Mouse (Mus musculus) cerebellum, adult 18-20 months (tissue): ENCODE data around the gene Ctnnbip1.

ENCODE experiments used
- DNase-seq, 2 experiments: peaks; one replicate each; pipeline ENCODE4 v3.0.0; 2021

Gene Ctnnbip1

DNA sequence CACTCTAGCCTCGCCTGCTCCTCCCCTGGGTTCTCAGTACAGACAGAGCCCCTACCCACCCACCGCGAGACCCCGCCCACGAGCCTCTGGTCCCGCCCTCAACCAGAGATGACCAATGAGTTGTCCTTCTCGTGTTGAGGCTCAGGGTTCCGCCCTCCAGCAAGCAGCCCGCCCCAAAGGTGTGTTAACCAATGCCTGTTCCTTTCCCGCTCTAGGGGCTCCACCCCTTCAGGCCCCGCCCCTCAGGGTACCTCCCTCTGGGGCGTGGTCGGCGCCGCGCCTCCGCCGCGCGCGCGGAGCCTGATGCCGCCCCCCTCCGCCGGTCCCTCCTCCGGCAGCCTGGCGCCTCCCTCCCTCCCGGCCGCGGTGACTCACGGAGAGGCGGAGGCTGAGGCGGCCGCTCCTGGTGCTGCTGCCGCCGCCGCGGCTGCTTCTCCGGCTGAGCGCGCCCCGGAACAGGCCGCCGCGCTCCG lies at the start of gene Ctnnbip1:
Gene Ctnnbip1, plus strand, starts transcription at position 369 of the 473 bp plus-strand sequence.
- DNase-seq = peak; percentile 98

DNA sequence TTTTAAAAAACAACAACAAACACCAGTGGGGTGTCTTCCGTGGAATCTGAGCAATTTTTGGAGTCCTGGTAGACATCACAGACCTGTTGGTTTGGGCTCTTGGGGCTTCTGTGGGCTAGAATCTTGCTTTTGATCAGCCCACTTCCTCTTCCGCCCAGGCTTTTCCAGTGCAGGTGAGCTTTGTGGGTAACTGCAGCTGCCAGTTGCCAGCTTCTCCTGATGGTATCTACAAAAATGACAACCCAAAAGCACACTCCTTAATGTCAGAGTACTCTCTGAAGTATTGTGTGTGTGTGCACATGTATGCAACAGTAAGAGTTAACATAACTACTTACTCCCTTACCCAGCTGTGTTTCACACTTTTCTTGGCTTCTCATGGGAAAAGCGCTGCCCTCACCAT lies 48.5 kb upstream of the Ctnnbip1 start:
- DNase-seq = no peak

DNA sequence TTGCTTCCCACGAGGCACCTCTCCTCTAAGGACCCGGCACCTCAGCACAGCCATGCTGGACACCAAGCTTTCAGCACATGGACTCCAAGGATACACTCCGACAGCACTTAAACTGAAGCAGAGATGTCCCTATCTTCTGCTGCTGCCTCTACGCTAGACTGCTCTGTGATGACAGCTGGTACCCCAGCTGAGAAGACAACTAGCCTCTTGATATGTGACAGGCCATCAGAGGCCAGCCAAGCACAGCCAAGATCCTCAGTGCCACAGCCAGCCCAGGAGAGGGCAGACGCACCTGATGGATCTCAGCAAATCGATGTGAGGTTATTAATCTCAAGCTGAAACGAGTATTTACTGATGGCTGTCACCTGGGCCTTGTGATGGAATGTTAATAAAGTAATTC lies 42.9 kb upstream of the Ctnnbip1 start:
- DNase-seq = no peak

DNA sequence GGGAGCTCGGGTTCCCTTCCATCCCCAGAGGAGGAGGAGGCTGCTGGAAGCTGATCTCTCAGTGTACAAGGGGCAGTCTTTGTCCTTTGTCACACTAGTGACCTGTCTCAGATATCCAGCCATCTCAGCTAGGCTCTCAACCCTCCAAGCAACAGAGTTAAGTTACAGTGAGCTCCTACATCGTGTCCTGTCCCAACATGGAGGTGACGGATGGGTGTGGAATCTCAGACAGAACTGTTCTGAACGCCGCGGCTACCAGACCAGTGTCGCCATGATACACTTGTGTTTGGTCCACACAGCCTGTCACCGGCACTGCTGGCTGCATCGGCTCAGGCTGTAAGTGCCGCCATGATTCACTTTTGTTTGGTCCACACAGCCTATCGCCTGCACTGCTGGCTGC lies 41.0 kb upstream of the Ctnnbip1 start, which contains the start of gene Tmem274:
Gene Tmem274, plus strand, starts transcription at position 301 of the 400 bp plus-strand sequence.
- DNase-seq = no peak

DNA sequence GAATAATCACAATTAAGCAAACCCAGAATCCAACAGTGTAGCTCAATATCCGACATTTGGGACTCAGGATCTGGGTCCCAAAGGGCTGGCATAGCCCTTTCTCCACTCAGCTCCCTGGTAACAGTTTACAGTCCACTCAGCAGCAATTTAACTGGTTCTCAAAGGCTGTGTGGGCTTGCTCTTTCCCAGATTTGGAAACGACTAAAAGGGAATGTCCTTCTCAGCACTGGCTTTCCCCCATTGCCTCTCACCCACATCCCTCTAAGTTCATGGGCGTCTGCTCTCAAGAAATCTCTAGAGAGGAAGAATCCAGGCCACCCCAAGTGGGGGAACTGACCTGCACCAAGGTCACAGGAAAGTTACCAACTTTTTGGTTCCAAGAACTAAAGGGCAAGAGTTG lies 33.5 kb upstream of the Ctnnbip1 start:
- DNase-seq = peak in 1 of 2 experiments; percentile 8

DNA sequence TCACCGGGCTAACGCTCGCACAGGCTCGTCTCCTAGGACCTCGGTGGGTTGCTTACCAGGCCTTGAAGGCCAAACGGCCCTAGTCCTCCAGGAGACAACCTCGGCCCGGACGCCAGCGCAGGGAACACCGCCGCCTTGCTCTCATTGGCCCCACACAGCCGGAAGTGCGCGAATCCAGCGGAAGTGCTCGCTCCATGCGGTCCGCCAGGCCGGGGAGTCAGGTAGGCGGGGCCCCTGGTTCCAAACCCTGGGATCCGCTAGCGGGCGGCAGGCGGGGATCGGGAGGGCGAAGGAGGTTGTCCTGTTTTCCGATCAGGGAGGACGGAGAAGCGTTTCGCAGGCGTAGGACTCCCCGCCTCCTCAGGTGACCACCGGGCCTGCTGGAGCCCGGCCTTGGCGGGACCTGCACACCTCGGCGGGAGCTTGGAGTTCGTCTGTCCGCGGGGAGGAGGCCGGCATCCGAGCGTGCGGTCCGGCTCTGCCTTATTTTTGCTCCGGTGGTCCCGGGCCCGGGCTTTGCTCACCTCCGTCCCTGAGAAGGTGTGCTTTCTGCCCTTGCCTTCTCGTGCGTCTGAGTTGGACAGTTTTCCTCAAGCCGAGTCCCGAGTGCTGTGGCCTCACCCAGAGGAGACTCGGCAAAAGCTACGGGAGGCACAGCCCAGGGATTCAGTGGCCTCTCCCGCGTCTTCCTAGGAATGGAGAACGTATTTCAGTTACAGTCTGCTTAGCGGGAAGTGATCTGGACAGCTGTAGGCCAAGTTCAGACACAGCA lies 32.8 kb upstream of the Ctnnbip1 start, which contains the start of the genes Nmnat1 and Lzic:
Gene Nmnat1, minus strand, starts transcription at position 150 of the 772 bp plus-strand sequence.
Gene Lzic, plus strand, starts transcription at position 177 of the 772 bp plus-strand sequence.
- peak; percentile 92 to 93 for DNase-seq

DNA sequence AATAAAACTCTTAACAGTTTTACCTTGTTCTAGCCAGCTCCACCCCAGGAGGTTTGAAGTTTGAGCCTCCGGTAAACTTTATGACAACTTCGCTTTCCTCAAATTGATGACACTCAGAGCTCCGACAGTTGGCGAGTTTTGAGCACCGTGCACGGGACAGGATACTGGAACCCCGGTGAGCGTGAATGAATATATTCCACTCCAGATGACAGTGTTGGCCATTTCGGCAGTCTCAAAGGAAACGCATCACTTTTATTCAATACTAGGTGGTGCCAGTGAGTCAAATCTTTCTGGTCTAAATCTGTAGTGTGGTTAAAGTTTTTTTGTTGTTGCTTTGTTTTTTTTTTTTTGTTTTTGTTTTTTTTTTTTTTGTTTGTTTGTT lies 32.2 kb upstream of the Ctnnbip1 start:
- peak; percentile 22 to 25 for DNase-seq

DNA sequence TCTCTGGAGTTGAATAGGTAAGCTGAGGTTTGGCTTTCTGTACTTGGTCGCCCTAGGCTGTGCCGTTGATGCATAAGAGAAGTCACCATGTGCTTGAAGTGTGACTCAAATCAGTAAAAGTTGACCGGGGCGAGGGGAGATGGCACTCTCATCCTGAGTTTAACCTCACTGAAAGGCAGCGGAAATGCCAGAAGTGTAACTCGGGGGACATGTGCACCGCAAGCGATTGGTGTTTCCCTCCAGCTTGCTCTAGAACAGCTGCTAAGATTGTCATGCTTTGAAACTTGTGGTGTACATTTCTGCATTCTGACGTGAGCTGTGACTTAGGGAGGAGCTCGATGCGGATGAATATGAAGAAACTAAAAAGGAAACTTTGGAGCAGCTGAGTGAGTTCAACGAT lies 30.3 kb upstream of the Ctnnbip1 start:
- no peak for DNase-seq

DNA sequence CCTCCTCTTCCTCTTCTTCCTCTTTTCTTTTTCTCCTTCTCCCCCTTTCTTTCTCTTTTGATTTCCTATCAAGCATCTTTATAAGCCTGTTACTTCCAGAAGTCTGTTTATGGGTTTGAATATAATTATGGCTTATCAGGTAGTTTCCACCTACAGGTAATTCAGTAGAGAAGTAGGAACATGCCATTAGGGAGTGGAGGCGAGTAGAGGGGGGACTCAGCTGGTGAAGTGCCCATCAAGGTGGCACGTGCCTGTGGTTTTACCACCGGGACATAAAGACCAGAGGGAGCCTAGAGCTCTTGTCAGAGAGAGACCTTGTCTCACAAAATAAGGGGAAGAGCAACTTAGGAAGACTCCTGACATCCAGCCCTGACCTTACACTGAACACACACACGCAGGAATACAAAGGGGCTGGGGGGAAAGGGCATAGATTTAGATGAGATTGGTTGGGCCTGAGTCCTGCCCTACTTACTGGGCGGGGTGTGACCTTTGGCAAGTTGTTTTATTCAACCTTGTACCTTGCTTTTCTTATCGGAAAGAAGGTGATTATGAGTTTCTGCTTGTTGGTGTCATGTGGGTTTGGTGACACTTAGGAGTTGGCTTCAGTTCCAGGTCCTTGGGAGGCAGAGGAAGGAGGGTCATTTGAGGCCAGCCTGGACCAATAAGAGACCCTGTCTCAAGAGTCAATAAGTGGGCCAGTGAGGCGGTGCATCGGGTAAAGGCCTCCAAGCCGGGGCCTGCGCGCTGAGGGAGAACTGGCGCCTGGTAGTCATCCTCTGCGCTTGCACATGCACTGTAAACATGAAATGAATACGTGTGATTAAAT lies 28.4 kb upstream of the Ctnnbip1 start:
- no peak for DNase-seq

DNA sequence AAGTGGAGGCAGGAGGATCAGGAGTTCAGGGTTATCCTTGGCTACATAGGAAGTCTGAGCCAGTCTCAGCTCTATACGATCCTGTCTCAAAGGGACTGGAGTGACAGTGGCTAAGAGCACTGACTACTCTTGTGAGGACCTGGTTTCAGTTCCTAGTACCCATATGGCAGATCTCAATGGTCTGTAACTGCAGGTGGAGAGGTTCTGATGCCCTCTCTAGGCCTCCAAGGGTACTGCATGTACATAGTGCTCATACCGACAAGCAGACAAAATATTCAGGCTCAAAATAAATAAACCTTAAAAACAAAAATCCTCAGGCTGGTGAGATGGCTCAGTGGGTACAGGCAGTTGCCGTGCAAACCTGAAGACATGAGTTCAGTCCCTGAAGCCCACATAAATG lies 26.9 kb upstream of the Ctnnbip1 start:
- no peak for DNase-seq

DNA sequence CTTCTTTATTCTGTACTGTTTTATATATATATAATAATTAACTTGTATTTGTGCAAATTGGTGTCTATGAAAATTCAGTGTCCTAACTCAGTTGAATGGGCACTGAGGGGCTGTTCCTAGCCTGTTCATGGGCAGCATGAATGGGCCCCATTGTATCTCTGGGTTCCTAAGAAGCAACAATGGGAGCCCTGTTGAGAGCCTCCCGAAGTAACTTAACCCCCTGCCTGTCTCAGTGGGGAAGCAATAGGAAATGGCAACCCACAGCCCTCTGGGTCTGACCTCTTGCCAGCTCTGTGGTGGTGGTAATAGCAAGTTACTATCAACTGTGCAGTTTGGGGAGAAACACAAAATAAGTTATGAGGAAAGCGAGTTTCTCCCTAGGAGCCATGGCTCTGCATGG lies 21.4 kb upstream of the Ctnnbip1 start:
- no peak for DNase-seq

DNA sequence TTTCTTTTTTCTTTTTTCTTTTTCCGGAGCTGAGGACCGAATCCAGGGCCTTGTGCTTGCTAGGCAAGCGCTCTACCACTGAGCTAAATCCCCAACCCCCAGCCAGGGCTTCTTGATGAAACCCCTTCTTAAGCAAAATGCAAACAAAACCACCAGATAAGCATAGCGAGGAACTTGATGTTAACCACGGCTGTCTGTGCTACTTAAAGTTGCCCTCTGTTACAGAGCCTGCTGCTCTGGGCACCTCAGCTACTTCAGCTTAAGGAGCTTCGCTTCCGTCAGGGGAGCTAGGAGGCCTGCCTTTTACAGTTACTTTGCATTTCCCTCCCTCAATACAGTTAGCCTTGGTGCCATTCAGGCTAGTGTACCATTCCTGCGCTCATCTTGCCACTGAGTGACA lies 19.1 kb upstream of the Ctnnbip1 start:
- DNase-seq = no peak

DNA sequence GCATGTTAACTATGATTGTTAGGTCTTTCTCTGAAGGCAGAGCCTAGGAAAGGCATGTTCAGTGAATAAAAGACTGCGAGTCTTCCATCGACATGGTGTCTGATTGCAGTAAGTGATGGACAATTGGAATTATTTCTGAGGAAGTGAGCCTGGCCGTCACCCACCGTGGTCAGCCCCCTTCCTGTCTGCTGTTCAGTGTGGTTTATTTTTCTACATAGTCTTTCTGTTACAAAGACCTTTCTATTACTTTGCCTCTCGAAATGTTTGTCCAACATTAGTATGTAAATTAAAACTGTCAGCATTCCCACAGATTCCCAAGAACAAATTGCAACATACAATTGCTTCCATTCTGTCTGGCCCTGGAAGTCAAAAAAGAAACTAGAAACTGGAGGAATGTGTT lies 18.2 kb upstream of the Ctnnbip1 start:
- DNase-seq = no peak

DNA sequence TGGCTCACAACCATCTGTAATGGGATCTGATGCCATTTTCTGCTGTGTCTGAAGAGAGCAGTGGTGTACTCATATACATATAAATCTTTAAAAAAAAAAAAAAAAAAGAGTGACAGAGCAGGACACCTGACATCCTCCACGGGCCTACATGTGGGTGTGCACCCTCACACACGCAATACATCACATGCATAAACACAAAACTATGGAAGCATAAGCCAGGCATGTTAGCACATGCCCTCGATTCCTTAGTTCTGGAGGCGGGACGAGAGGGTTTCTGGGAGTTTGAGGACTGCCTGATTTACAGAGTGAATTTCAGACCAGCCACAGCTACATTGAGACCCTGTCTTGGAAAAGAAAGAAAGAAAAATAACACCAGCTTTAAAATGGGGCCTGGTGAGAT lies 13.7 kb upstream of the Ctnnbip1 start:
- no peak for DNase-seq

DNA sequence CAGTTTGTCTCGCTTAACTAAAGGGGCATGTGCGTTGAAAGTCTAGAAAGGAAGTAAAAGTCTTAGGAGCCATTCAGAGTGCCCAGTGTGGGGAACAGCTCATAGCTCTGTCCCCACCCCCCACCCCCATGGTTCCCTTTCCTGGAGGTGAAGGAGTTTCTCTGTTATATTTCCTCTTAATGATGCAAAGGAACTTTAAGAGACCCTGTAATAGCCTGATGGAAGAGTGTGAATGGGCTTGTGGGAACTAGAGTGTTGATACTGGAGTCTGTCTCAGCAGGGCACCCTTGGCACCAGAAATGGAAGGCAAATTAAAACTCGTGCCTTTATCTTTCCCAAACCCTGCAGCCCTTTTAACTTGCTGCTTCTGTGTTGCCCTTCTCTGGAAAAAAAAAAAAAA lies 13.2 kb upstream of the Ctnnbip1 start:
- DNase-seq = no peak

DNA sequence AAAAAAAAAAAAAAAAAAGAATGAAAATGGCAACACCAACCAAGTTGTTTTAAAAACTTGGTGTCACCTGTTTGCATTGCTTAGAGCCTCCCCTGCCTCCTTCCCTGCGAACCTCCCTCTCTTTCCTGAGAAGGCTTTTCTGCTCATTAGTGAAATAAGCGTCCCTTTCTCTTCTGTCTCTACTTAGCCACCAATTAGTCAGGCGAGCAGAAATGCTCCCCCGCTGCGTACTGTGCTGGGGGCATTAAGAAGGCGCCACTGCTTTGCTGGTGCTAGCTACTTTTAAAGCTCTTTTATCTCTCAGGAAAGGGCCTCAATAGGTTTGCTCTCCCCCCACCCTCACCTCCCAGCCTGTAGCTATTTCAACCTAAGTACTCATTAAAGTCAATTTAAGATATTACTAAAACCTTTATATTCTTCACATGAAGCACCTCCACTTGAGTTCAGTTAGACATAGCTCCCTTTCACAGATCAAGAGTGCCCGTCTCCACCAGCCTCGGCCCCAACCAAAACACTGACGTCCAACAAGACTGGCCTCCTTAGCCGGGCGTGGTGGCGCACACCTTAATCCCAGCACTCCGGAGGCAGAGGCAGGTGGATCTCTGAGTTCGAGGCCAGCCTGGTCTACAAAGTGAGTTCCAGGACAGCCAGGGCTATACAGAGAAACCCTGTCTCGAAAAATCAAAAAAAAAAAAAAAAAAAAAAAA lies 12.6 kb upstream of the Ctnnbip1 start:
- no peak for DNase-seq

DNA sequence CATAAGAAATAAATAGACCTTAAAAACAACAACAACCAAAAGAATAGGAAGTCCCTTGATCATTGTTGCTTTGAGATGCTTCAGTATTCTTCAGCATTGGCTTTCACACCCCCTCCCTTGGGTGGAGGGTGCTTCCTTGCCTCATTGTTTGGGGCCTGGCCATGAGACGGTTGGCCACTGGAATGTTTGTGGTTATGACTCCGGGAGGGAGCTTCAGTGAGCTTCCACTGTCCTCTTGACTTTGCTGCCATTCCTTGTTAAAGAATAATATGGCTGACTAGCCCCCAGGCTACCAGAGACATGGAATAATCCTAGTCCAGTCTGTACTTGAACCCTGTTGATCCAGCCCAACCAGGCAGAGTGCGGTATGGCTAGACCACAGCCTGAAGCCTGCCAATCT lies 11.1 kb upstream of the Ctnnbip1 start:
- no peak for DNase-seq

DNA sequence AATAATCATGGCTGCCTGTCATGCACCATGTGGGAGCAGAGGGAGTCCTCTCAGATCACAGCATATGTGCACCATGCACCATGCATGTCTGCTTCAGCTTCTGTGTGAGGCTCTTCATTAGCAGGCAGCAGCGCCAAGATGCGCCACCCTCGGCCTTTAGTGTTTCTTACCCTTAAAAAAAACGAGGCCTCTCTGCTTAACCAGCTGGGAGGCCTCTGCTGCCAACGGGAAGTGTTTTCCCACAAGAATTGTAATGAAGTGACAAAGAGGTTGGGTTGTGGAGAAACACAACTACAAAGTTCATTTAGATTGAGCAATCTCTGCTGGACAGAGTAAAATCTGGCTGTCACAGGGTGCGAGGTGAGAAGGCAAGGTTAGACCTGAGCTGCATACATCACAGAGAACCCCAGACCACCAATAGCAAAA lies 6.8 kb upstream of the Ctnnbip1 start:
- DNase-seq = no peak

DNA sequence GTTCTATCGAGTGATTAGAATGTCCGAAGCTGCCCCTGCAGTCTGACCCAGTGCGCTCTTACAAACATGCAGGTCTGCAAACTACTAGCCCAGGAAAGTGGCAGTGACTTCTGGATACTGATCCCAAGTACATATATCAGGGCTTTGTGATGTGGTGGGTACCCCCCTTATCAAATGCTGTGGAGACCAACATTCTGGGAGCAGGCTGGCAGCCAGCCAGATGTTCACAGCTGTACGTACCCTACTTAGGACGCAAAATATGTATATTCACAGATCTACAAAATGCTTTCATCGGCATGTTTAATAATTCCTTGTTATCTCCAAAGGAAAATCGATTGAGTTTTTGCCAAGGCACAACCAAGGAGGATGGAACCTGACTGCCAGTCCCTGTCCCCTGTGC lies 6.0 kb upstream of the Ctnnbip1 start:
- no peak for DNase-seq

DNA sequence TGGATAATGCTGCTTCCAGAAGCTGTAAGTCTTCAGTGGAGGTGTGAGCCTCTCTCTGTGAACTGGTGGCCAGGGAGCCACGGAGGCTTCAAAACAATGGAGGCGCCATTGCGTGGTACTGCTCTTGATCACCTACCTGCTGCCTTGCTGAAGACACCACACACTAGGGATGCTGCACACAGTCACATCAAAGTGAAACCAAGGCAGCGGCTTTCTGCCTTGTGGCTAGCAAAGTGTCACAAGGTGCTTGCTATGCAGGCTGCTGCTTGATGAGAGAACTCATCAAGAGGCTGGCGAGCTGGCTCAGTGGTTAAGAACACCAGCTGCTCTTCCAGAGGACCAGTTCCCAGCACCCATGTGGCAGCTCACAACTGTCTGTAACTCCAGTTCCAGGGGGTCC lies 2.3 kb upstream of the Ctnnbip1 start:
- no peak for DNase-seq

DNA sequence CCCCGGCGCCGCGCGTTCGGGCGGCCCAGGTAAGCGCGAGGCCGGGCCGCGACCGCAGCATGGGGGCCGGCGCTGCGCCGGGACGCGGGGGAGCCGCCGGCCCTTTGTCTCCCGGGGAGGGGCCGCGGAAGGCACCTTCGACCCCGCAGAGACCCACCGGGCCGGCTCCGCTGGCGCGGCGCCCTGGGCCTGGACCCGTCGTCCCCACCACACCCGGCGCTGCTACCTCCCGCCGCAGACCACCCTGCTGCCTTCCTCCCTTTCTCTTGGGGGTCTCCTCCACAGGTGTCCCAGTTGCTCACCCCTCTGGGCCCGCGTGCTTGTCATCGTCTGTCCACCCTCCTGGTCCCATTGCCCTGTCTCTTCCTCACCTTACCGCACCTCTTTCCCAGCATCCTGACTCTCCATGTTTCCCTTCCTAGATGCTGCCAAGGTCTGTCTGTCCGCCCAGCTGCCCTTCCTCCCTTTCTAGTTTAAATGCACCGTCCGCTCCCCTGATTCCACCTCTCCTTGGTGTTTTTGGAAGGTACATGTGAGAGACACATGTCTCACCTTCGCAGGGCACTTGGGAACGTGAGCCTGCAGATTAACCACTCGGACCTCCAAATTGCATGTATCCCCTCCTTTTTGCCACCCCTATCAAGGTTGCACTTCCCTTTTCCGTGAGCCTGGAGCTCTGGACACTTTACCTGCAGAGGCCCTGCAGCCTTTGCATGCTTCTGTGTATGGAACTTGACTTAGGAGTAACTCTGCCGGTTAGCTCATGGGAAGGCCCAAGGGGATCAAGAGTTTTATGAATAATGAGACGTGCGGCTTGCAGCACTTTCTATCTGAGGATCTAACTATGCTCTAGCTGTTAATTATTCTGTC lies 550 bp downstream of the Ctnnbip1 start:
- DNase-seq = peak; percentile 15 to 29

DNA sequence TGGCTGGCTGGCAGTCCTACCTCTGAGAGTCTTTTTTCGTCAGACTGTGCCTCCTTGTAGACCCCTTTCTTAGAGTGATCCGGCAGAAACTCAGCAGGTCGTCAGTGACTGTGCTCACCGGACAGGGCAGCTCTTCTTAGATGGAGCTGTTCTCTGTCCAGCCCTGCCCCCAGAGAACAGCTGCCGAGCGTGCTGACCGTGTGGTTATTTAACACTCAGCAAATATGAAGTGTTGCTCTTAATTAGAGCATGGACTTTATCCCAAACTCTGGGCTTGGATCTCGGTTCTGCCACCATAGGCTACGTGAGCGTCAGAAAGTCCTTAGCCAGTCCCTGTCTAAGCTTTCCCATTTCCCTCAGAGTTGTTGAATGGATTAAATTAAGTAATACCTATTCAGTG lies 3.2 kb downstream of the Ctnnbip1 start:
- DNase-seq = no peak
